Mouse (Mus musculus) forebrain, postnatal 0 days (tissue): ENCODE results near the gene Lars2. TPM values are rescaled to one million over a fixed set of nuclear protein-coding genes. Genes with fewer than 3 reads are reported as not detected.
A peak's percentile ranks its signal among the peaks of the same experiment; 100 is the strongest.

ENCODE experiments used
- ATAC-seq: fragments of 200-750 bp; cut with Nextera tagmentation; 2 replicates; pipeline ENCODE4 v1.8.0; 2017; ENCODE audit warnings: mild to moderate bottlenecking, moderate library complexity
- DNase-seq: peaks from one replicate; pipeline ENCODE4 v3.0.0-alpha.2; 2015
- H3K27ac ChIP-seq: fragments of 300-500 bp; sonication (generic); 2 replicates; pipeline ENCODE4 v1.5.1; 2014; ENCODE audit warnings: low read depth, mild to moderate bottlenecking, antibody characterized with exemption, low read length, moderate library complexity, mixed read lengths
- H3K27me3 ChIP-seq: fragments of 300-500 bp; sonication (generic); 2 replicates; pipeline ENCODE4 v1.6.1; 2014; ENCODE audit warnings: mild to moderate bottlenecking, low read length, mixed read lengths; ENCODE audit not compliant: insufficient read depth
- H3K36me3 ChIP-seq: fragments of 300-500 bp; sonication (generic); 2 replicates; pipeline ENCODE4 v1.6.1; 2014; ENCODE audit warnings: mild to moderate bottlenecking, moderate library complexity; ENCODE audit not compliant: insufficient read depth
- H3K4me1 ChIP-seq: fragments of 300-500 bp; sonication (generic); 2 replicates; pipeline ENCODE4 v1.6.1; 2014; ENCODE audit warnings: antibody characterized with exemption; ENCODE audit not compliant: insufficient read depth
- H3K4me2 ChIP-seq: fragments of 300-500 bp; sonication (generic); 2 replicates; pipeline ENCODE4 v1.6.1; 2014; ENCODE audit warnings: low read depth, mild to moderate bottlenecking, moderate library complexity
- H3K4me3 ChIP-seq: fragments of 300-500 bp; sonication (generic); 2 replicates; pipeline ENCODE4 v1.5.1; 2014; ENCODE audit warnings: low read depth, low read length, mixed read lengths
- H3K9ac ChIP-seq: fragments of 300-500 bp; sonication (generic); 2 replicates; pipeline ENCODE4 v1.6.1; 2014; ENCODE audit warnings: mild to moderate bottlenecking
- H3K9me3 ChIP-seq: fragments of 300-500 bp; sonication (generic); 2 replicates; pipeline ENCODE4 v1.6.1; 2016; ENCODE audit warnings: low read length
- CTCF ChIP-seq: sonication (generic); IDR thresholded peaks from 2 replicates; pipeline ENCODE4 v1.5.1; 2016; ENCODE audit warnings: antibody characterized with exemption, control low read depth, low read depth
- WGBS: fragments of 180-500 bp; shearing (Covaris S2); extraction: QIAGEN DNeasy Blood & Tissue Kit; methylation state at CpG from one replicate; pipeline ENCODE4 v1.1.7; 2014; 5-methylcytosine and 5-hydroxymethylcytosine counted together
- polyA plus RNA-seq: library from polyadenylated mRNA; unstranded; fragments of >200 nt; fragmentation: Nextera tagmentation; extraction: Ambion mirVana; gene quantifications from 2 replicates; pipeline ENCODE4 v1.2.1, GENCODE M21; 2015
- total RNA-seq: library from RNA; depleted of rRNA; stranded (reverse); fragments of >200 nt; gene quantifications from 2 replicates; pipeline ENCODE4 v1.2.3, GENCODE M21; 2014; rRNA removed

The Lars2 gene
- total and polyA plus RNA-seq, 2 experiments from 2014 or later: 83.3 to 876 TPM

- Histone ChIP-seq H3K4me3 (no peak overlapping the region), H3K4me2 (no peak overlapping the region), H3K9ac (no peak overlapping the region), H3K27me3 (no peaks in the 10 kb centered on the region), H3K9me3 (no peaks in the 10 kb centered on the region), H3K36me3 (no peaks in the 10 kb centered on the region), H3K4me1 (peaks cover 14% of the 10 kb centered on the region; the same call in 1 of the 2 replicates), H3K27ac (no peak overlapping the region)
- TF ChIP-seq CTCF: no peak
- WGBS: 65% methylated on average over 1 of the region's 1 CpGs
- DNase-seq (no peak), ATAC-seq (no peak)
Observed at GRCm38 (mm10) chr9:123505598-123505997, 138.9 kb downstream of the Lars2 start.

GRCm38 (mm10) chr9:123506270-123507146 is 139.8 kb downstream of the Lars2 start:
- no peaks in the 10 kb centered on the region for H3K9me3 ChIP-seq
- TF ChIP-seq CTCF: no peak
- WGBS: 79% methylated on average over 4 of the region's 4 CpGs
- H3K27me3 ChIP-seq: no peaks in the 10 kb centered on the region
- no peak overlapping the region for H3K9ac ChIP-seq
- peaks cover 14% of the 10 kb centered on the region; the same call in 1 of the 2 replicates for H3K4me1 ChIP-seq
- H3K4me2 ChIP-seq: no peak overlapping the region
- no peaks in the 10 kb centered on the region for H3K36me3 ChIP-seq
- H3K4me3 ChIP-seq: no peak overlapping the region
- no peak overlapping the region for H3K27ac ChIP-seq
- ATAC-seq (no peak), DNase-seq (no peak)

GRCm38 (mm10) chr9:123507380-123507779 is 140.7 kb downstream of the Lars2 start:
- Histone ChIP-seq H3K27me3 (no peaks in the 10 kb centered on the region), H3K9me3 (no peaks in the 10 kb centered on the region), H3K27ac (no peak overlapping the region), H3K4me3 (no peak overlapping the region), H3K4me1 (peaks cover 14% of the 10 kb centered on the region; the same call in 1 of the 2 replicates), H3K4me2 (no peak overlapping the region), H3K9ac (no peak overlapping the region), H3K36me3 (no peaks in the 10 kb centered on the region)
- TF ChIP-seq CTCF: no peak; the same call in 1 of the 2 replicates
- DNase-seq: no peak
- WGBS: 89% methylated on average over 2 of the region's 2 CpGs
- ATAC-seq: no peak

GRCm38 (mm10) chr9:123508986-123509385 is 142.3 kb downstream of the Lars2 start:
- ATAC-seq (no peak), DNase-seq (no peak)
- Histone ChIP-seq H3K9ac (no peak overlapping the region), H3K4me2 (no peak overlapping the region), H3K4me1 (0 out of 2 replicates have a peak, but pooled peaks cover 2% of the 10 kb centered on the region), H3K36me3 (no peaks in the 10 kb centered on the region), H3K4me3 (no peak overlapping the region), H3K27me3 (no peaks in the 10 kb centered on the region), H3K9me3 (no peaks in the 10 kb centered on the region), H3K27ac (no peak overlapping the region)
- WGBS: 88% methylated on average over 2 of the region's 2 CpGs
- TF ChIP-seq CTCF: no peak

GRCm38 (mm10) chr9:123509638-123510604 is 143.2 kb downstream of the Lars2 start:
- Histone ChIP-seq H3K27ac (peak overlapping the region; percentile 45), H3K4me3 (no peak overlapping the region), H3K4me2 (no peak overlapping the region), H3K27me3 (no peaks in the 10 kb centered on the region), H3K4me1 (no peaks in the 10 kb centered on the region), H3K9me3 (no peaks in the 10 kb centered on the region), H3K9ac (no peak overlapping the region), H3K36me3 (no peaks in the 10 kb centered on the region)
- ATAC-seq (peak; percentile 94), DNase-seq (peak; percentile 57)
- WGBS: 71% methylated on average over 8 of the region's 8 CpGs
- TF ChIP-seq CTCF: no peak

- Histone ChIP-seq H3K27me3 (no peaks in the 10 kb centered on the region), H3K9ac (no peak overlapping the region), H3K4me1 (no peaks in the 10 kb centered on the region), H3K9me3 (no peaks in the 10 kb centered on the region), H3K4me2 (no peak overlapping the region), H3K36me3 (no peaks in the 10 kb centered on the region), H3K27ac (no peak overlapping the region), H3K4me3 (no peak overlapping the region)
- no peak for TF ChIP-seq CTCF
- no peak for ATAC-seq
- no peak for DNase-seq
- 95% methylated on average over 5 of the region's 5 CpGs for WGBS
Observed at GRCm38 (mm10) chr9:123510926-123511325, 144.2 kb downstream of the Lars2 start.

Other genes with a start within 250 kb of the Lars2 start
- 1.8 and 3.9 TPM in 2 replicates for gene Clec3b, start 216.0 kb upstream of the Lars2 start, total RNA-seq
- 1.6 TPM in 2 replicates for gene Clec3b, start 216.0 kb upstream of the Lars2 start, polyA plus RNA-seq
- gene Cdcp1, start 150.9 kb upstream of the Lars2 start, total RNA-seq: 0.48 and 0.92 TPM in 2 replicates
- 0.10 and 0.16 TPM in 2 replicates for gene Cdcp1, start 150.9 kb upstream of the Lars2 start, polyA plus RNA-seq
- gene Tmem158, start 106.2 kb upstream of the Lars2 start, total RNA-seq: 175 and 182 TPM in 2 replicates
- gene Tmem158, start 106.2 kb upstream of the Lars2 start, polyA plus RNA-seq: 103 and 113 TPM in 2 replicates
- 16.3 and 23.8 TPM in 2 replicates for gene Limd1, start 111.8 kb downstream of the Lars2 start, total RNA-seq
- 8.8 and 9.1 TPM in 2 replicates for gene Limd1, start 111.8 kb downstream of the Lars2 start, polyA plus RNA-seq
- 38.9 and 45.1 TPM in 2 replicates for gene Sacm1l, start 162.8 kb downstream of the Lars2 start, total RNA-seq
- 25.1 and 33.1 TPM in 2 replicates for gene Sacm1l, start 162.8 kb downstream of the Lars2 start, polyA plus RNA-seq